Mouse (Mus musculus) cerebellum, postnatal 10 days (tissue): ENCODE measurements around the gene Mex3d.
"Not testable (repeated sequence)": the region's sequence is repeated elsewhere in the genome, so short reads cannot be mapped to it uniquely, and the experiment has no call there.

Experiments used
- DNase-seq, 2 experiments: peaks; one replicate each; pipeline ENCODE4 v3.0.0; 2021; ENCODE audit warnings: mixed read lengths in 2 of 2

The Mex3d gene

DNA sequence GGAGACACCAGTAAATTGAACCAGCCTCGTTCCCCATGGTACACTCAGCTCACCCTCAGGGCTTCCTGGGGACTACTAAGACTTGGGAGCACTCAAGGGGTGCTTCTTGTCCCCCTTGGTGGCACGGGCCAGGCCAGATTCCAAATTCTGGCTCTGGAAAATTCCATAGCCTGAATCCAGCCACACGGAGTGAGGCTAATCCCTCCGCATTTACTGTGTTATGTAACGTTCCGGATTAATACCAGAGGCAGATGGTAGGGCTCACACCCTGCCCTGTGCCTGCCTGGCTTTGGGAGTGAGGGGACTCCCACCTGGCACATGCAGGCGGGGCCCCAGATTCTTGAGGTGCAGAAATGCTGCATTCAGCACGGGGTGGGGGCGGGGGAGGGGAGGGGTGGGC is 32.0 kb downstream of the Mex3d start:
- peak in 1 of 2 experiments; percentile 19 for DNase-seq

- no peak for DNase-seq
Observed at GRCm38 (mm10) chr10:80352727-80353126, 34.7 kb downstream of the Mex3d start.

DNA sequence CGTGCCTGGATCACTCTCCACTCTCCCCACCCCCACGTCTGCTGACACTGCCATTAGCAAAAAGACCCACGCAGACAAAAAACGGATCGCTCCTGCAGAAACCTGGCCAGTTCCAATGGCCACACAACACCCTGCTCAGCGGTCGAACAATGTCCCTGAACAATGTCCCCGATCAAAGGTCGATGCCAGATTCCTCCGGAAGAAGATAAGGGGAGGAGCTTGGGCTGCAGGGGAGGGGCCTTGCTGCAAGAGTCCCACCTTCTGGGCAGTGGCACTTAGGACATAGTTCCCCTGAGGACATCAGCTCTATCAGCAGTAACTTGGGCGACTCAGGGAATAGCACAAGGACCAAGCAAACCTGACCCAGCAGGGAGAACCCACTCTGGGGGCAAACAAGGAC is 35.6 kb downstream of the Mex3d start:
- no peak for DNase-seq

DNA sequence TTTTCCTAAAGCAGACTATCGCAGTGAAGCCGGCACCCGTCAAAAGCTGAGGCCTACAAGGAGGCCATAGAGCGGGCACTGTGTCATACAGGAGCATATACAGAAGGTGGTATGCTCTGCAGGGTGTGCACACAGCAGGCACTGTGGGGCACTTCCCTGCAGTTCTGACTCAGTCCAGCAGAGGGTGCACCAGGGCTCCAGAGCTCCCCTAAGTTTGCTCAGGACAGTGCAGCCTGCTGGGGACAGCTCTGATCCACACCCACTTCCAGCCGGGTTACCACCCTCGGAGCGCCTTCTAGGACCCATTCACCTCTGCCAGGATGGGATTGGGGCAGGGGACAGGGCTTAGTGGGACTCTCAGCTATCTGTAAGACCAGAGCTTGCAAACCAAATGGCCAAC is 37.2 kb downstream of the Mex3d start:
- peak; percentile 90 to 94 for DNase-seq

GRCm38 (mm10) chr10:80348981-80349380 is 38.5 kb downstream of the Mex3d start:
- DNase-seq, result no peak

DNA sequence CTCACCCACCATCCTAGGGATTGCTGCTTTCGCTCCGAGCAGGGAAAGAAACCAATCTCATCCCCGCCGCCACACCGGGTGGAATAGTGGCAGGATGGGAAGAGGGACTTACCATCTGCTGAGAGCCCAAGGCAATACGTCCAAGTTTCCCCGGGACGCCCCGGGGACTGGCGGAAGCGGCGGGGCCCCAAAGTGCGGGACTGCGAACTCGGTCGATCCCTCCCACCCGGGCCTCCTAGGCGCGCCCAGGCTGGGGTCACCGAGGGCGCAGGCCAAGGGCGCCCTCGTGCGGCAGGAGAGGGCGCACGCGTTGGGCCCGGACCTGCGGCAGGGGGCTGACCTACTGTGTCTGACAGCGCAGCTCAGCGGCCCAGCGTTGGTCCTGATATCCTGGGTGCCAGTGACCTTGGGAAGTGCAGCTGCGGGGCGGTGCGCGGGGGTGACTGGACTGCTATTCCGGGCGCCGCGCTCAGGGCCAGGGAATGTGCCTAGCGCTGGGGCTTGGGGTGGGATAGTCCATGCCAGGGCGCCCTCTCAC is 39.1 kb downstream of the Mex3d start, which contains the start of gene Adamtsl5:
Gene Adamtsl5, minus strand, starts transcription at position 169 of the 538 bp plus-strand sequence.
- peak; percentile 66 for DNase-seq

- DNase-seq, result no peak
Observed at GRCm38 (mm10) chr10:80347514-80347967, 39.9 kb downstream of the Mex3d start.

- not testable (repeated sequence) for DNase-seq
Observed at GRCm38 (mm10) chr10:80345929-80346328, 41.5 kb downstream of the Mex3d start.

DNA sequence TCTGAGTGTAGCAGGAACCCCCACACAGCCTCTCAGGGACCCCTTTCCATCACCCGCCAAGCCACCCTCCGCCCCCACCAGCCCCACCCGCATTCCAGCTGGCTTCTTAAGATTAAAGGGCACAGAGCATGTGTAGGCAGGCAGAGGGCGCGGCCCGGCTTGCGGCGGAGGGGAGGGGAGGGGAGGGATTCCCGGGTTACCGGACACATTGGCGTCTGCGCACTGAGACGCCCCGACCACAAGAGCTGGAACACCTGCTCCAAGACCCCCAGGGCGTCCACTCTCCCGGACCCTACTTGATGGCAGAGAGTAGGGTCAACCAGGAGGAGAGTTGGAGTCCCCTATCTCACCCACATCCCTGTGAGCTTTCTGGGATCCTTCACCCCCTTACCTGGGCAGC is 42.3 kb downstream of the Mex3d start:
- DNase-seq, result no peak

DNA sequence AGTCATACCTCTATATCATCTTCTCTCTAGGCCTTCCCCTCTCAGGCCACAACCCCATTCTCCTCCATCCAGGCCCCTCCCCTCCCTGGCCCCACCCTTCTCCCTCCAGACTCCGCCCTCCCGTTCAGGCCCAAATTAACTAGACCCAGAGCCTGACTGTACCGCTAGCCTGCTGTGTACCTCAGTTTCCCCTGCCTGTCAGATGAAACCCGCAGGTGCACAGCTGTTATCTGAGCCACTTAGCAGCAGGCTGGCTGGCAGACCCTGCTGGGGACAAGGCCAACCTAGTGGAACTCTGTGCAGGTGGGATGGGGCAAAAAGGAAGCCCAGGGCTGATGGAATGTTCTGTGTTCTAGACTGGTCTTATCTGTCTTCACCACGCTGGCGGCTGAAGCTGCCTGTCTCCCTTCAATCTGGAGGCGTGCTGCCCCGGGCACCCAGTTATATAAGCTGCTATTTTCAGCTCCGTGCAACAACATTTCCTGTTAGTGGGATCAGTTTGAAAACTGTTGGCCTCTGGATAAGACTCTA is 43.3 kb downstream of the Mex3d start:
- no peak for DNase-seq

DNA sequence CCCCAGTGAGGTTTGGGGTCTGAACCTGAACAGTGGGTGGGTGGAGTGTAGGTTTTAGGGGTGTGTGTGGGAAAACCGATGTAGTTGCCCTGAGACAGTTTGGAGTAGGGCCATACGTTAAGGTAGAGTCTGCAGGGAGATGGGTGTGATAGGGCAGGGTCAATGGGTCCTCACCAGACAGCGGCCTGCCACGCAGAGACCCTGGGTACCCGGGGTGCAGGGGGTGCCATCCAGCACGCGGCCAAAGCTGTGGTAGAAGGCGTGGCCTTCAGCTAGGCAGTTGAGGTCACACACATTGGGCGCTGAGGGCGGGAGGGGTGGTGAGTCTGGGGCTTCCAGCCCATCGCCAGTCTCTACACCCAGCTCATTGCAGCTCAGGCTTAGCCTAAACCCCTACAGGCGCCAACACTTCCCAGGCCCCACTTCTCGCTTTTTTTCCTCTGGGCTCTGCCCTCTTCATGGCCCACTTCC is 44.0 kb downstream of the Mex3d start:
- no peak for DNase-seq

- peak in 1 of 2 experiments; percentile 53 for DNase-seq
Observed at GRCm38 (mm10) chr10:80342749-80343424, 44.6 kb downstream of the Mex3d start.

GRCm38 (mm10) chr10:80342305-80342748 is 45.1 kb downstream of the Mex3d start:
- no peak for DNase-seq

DNA sequence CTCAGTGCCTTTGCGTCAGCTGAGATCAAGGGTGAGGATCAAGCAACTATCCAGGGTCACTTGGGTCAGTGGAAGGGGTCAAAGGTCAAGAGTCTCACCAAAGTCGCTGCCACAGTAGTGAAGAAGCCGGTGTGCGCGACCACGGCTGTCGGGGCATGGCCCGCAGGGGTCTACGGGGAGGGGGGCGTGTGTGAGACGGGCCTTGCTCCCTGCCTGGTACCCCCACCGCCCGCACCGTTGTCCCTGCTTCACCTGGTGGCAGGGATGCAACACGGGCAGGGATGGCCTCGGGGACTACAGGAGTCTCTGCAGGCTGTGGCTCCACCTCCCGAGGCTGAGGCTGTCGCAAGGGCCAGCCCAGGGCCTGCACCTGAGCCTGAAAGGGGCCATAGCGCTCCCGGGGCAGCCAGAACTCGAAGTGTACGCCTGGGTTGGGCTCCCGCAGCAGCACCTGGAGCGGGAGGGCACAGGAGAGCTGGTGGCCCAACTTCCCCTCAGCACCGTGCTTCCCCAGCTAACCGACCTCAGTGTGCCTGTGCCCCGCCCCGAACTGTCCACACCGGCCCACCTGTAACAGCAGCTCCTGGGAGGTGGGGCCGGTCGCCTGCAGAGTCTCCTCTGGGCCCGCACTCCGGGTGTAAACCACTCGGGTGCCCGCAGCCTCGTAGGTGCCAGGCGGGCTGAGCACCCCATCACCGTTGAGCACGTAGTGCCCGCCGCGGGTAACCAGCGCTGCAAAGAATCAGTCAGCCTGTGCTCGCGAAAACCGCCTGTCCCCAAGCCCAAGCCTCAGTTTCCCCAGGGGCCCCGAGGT is 45.8 kb downstream of the Mex3d start:
- no peak for DNase-seq

- DNase-seq, result no peak
Observed at GRCm38 (mm10) chr10:80341026-80341425, 46.4 kb downstream of the Mex3d start.

GRCm38 (mm10) chr10:80339941-80340750 is 47.3 kb downstream of the Mex3d start:
- DNase-seq, result peak; percentile 94 to 96

DNA sequence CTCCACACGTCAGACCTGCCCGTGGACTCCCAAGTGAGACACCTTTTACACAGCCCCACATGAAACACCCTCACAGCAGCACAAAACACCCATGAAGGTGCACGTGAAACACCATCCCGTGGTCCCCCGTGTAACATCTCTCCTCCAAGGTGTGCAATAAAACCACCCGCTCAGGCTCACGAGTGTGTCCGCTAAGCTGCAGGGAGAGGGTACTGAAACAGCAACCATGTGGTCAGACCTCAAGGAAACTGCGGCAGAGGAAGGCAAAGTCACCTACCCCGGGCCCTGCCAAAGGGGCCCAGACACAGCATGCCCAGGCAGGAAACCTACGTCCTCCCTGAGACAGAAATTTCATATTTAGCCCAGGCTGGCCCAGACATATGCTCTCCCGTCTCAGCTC is 51.2 kb downstream of the Mex3d start:
- no peak for DNase-seq

GRCm38 (mm10) chr10:80332525-80332989 is 54.9 kb downstream of the Mex3d start:
- DNase-seq, result peak; percentile 85

GRCm38 (mm10) chr10:80331636-80332524 is 55.6 kb downstream of the Mex3d start:
- peak in 1 of 2 experiments; percentile 84 for DNase-seq

DNA sequence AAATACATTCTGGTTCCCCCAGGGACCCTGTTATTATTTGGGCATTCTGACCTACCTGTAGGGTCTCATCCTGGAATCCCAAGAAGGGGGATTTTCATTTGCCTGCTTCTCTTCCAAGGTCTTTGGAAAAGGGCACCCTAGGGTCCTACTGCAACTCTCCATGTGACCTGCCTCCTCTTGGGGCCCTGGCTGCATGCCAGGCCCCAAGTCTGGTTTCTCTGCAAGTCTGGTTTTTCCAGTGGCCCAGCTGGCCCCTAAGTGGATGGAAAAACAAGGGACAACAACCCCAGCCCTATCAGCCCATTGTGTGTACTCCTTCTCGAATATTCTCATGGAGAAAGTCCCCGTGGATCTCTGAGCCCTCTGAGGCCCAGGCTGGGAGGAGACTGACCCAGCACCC is 56.6 kb downstream of the Mex3d start:
- no peak for DNase-seq
